Mouse (Mus musculus): Measurements from ENCODE around the gene Gm10392.

- TF ChIP-seq CTCF (conservative IDR thresholded peaks at IDR 0.05; ENCODE audit: low read length), result no peak
- TF ChIP-seq NANOG (IDR thresholded peaks at IDR 0.05; ENCODE audit: borderline replicate concordance, low read length), result no peak
Measured at GRCm38 (mm10) chr11:77504377-77504776, 14.6 kb downstream of the Gm10392 start.

All from E14TG2a.4 (cell line).